In the genomic region with DNA sequence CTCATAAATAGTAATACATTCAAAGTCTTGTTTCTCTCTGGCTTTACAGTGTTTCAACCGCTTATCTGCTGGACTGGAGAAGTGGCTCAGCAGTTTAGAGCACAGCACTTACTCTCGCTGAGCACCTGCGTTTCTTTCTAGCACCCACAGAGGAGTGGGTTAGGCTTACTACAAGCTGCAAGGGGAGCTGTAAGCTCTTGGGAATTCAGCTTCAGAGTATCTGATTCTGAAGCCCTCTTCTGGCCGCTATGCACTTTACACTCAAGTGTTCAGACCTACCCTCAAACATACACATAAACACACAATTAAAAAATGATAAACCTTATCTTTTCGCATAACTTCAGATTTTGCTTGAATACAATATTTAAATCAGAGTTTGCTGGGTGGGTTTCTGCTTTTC, we compare ENCODE assay signal across 12 mouse cellular contexts. TPM values are rescaled to one million over a fixed set of nuclear protein-coding genes. Genes with fewer than 3 reads are reported as not detected.
A peak's percentile ranks its signal among the peaks of the same experiment; 100 is the strongest.
DNase-seq lines count a peak whose midpoint lies in the region; ATAC-seq and TF ChIP-seq lines count a peak whose summit lies in the region.
"Had no signal": no experiment of that assay in that cellular context is flagged by ENCODE, and none has a peak within 500 bp of the region (broad histone marks: within the 10 kb centered on the region; RNA-seq: fewer than 3 reads in every experiment).

No protein-coding gene starts in this region.

- no peaks in the 10 kb centered on the region for H3K36me3 ChIP-seq in embryonic facial prominence, embryonic 11.5 days (replicated peaks; ENCODE audit: control insufficient read depth, insufficient read depth, low read depth, low read length)
- no peaks in the 10 kb centered on the region for H3K36me3 ChIP-seq in embryonic facial prominence, embryonic 10.5 days (replicated peaks)
- H3K36me3 ChIP-seq in lung, postnatal 0 days (ENCODE audit: insufficient read depth, low read length): no peaks in the 10 kb centered on the region
- no peaks in the 10 kb centered on the region for H3K36me3 ChIP-seq in embryonic facial prominence, embryonic 14.5 days (ENCODE audit: control insufficient read depth, insufficient read depth, low read length)
- H3K36me3 ChIP-seq: neural tube, embryonic 12.5 days had no signal

- no peak overlapping the region for H3K4me2 ChIP-seq in embryonic facial prominence, embryonic 11.5 days (ENCODE audit: low read depth, low read length)
- H3K4me2 ChIP-seq in lung, postnatal 0 days (replicated peaks; ENCODE audit: low read depth, low read length): no peak overlapping the region
- H3K4me2 ChIP-seq in embryonic facial prominence, embryonic 14.5 days (ENCODE audit: low read depth, low read length): no peak overlapping the region
- H3K4me2 ChIP-seq: hindbrain, embryonic 14.5 days; neural tube, embryonic 12.5 days had no signal

- DNase-seq in embryonic facial prominence, embryonic 11.5 days (ENCODE audit: low spot score): peak; percentile 32
- no peak for DNase-seq in embryonic facial prominence, embryonic 10.5 days (ENCODE audit: low spot score)
- peak; percentile 59 for DNase-seq in lung, postnatal 0 days (ENCODE audit: low spot score)
- no peak for DNase-seq in lung, postnatal 4 days
- DNase-seq in embryonic facial prominence, embryonic 14.5 days (ENCODE audit: low spot score): peak; percentile 80
- DNase-seq in right cerebral cortex, adult 18-20 months: no peak
- no peak for DNase-seq in gastrocnemius, postnatal 10 days
- DNase-seq: adrenal gland, postnatal 36 days; thymus, adult 18-20 months had no signal

- H3K4me1 ChIP-seq in embryonic facial prominence, embryonic 11.5 days (ENCODE audit: control insufficient read depth, insufficient read depth, low read length): no peaks in the 10 kb centered on the region
- no peaks in the 10 kb centered on the region for H3K4me1 ChIP-seq in embryonic facial prominence, embryonic 10.5 days
- no peaks in the 10 kb centered on the region for H3K4me1 ChIP-seq in lung, postnatal 0 days (ENCODE audit: insufficient read depth, low read depth, low read length)
- H3K4me1 ChIP-seq in embryonic facial prominence, embryonic 14.5 days (ENCODE audit: control insufficient read depth, insufficient read depth, low read length): no peaks in the 10 kb centered on the region
- H3K4me1 ChIP-seq: neural tube, embryonic 12.5 days had no signal

- H3K27me3 ChIP-seq in embryonic facial prominence, embryonic 11.5 days (ENCODE audit: control insufficient read depth, insufficient read depth, low read length): no peaks in the 10 kb centered on the region
- H3K27me3 ChIP-seq in embryonic facial prominence, embryonic 10.5 days (replicated peaks; ENCODE audit: low read depth, poor library complexity, severe bottlenecking): no peaks in the 10 kb centered on the region
- no peaks in the 10 kb centered on the region for H3K27me3 ChIP-seq in lung, postnatal 0 days (replicated peaks; ENCODE audit: insufficient read depth, low read length)
- H3K27me3 ChIP-seq in embryonic facial prominence, embryonic 14.5 days (replicated peaks; ENCODE audit: control insufficient read depth, insufficient read depth, low read length): no peaks in the 10 kb centered on the region
- H3K27me3 ChIP-seq: neural tube, embryonic 12.5 days had no signal

- peak; percentile 61 for TF ChIP-seq CTCF in lung, postnatal 0 days (IDR thresholded peaks at IDR 0.05)

- H3K27ac ChIP-seq in embryonic facial prominence, embryonic 11.5 days (replicated peaks; ENCODE audit: low read depth, low read length): no peak overlapping the region
- H3K27ac ChIP-seq in embryonic facial prominence, embryonic 10.5 days (replicated peaks): no peak overlapping the region
- H3K27ac ChIP-seq in lung, postnatal 0 days (ENCODE audit: low read length): no peak overlapping the region
- no peak overlapping the region for H3K27ac ChIP-seq in embryonic facial prominence, embryonic 14.5 days (replicated peaks; ENCODE audit: low read depth, low read length)
- H3K27ac ChIP-seq: hindbrain, embryonic 14.5 days; neural tube, embryonic 12.5 days had no signal

- no peak overlapping the region for H3K9ac ChIP-seq in embryonic facial prominence, embryonic 11.5 days (replicated peaks; ENCODE audit: low read length)
- no peak overlapping the region for H3K9ac ChIP-seq in lung, postnatal 0 days (replicated peaks; ENCODE audit: low read depth)
- no peak overlapping the region for H3K9ac ChIP-seq in embryonic facial prominence, embryonic 14.5 days (ENCODE audit: low read depth, low read length)
- H3K9ac ChIP-seq: hindbrain, embryonic 14.5 days; neural tube, embryonic 12.5 days had no signal

- no peak overlapping the region for H3K4me3 ChIP-seq in embryonic facial prominence, embryonic 11.5 days (ENCODE audit: low read depth, low read length)
- no peak overlapping the region for H3K4me3 ChIP-seq in embryonic facial prominence, embryonic 10.5 days
- no peak overlapping the region for H3K4me3 ChIP-seq in lung, postnatal 0 days (ENCODE audit: low read depth, low read length)
- H3K4me3 ChIP-seq in embryonic facial prominence, embryonic 14.5 days (ENCODE audit: low read depth, low read length): no peak overlapping the region
- H3K4me3 ChIP-seq: neural tube, embryonic 12.5 days had no signal

- H3K9me3 ChIP-seq in embryonic facial prominence, embryonic 11.5 days (replicated peaks; ENCODE audit: control insufficient read depth, low read length): no peaks in the 10 kb centered on the region
- H3K9me3 ChIP-seq in embryonic facial prominence, embryonic 10.5 days: no peaks in the 10 kb centered on the region
- no peaks in the 10 kb centered on the region for H3K9me3 ChIP-seq in lung, postnatal 0 days (ENCODE audit: low read length)
- no peaks in the 10 kb centered on the region for H3K9me3 ChIP-seq in embryonic facial prominence, embryonic 14.5 days (ENCODE audit: control insufficient read depth, low read length)
- H3K9me3 ChIP-seq: neural tube, embryonic 12.5 days had no signal

- 23% methylated on average over 5 of the region's 5 CpGs for WGBS in embryonic facial prominence, embryonic 11.5 days
- WGBS in embryonic facial prominence, embryonic 10.5 days: 21% methylated on average over 5 of the region's 5 CpGs
- WGBS in lung, postnatal 0 days: 18% methylated on average over 5 of the region's 5 CpGs
- WGBS in embryonic facial prominence, embryonic 14.5 days: 30% methylated on average over 5 of the region's 5 CpGs

- 0 out of 2 replicates have a peak, but pooled peaks have one; percentile 30 for TF ChIP-seq EP300 in lung, postnatal 0 days (IDR thresholded peaks at IDR 0.05)

- ATAC-seq in embryonic facial prominence, embryonic 11.5 days (replicated peaks; ENCODE audit: insufficient number of reproducible peaks, low FRiP score, low TSS enrichment, low read depth): no peak; the same call in 1 of the 2 replicates
- peak; percentile 68 for ATAC-seq in lung, postnatal 0 days
- peak; percentile 67; the same call in 1 of the 2 replicates for ATAC-seq in embryonic facial prominence, embryonic 14.5 days (ENCODE audit: low read depth)
- peak; percentile 94 for ATAC-seq in megakaryocyte-erythroid progenitor cell, adult 5-6 weeks (replicated peaks; ENCODE audit: low FRiP score, low TSS enrichment, poor library complexity, severe bottlenecking)

RNA-seq across cellular contexts. Expression of a gene that starts 24.6 kb away (rescaled TPM):
- polyA plus RNA-seq in embryonic facial prominence, embryonic 11.5 days (2014; fragmentation: Nextera tagmentation; extraction: Ambion mirVana): 37.3 and 43.0 TPM in 2 replicates
- polyA plus RNA-seq in embryonic facial prominence, embryonic 10.5 days (2016; fragmentation: Nextera tagmentation; extraction: Ambion mirVana): 40.7 and 44.2 TPM in 2 replicates
- 24.4 and 29.8 TPM in 2 replicates for polyA plus RNA-seq in lung, postnatal 0 days (2015; fragmentation: Nextera tagmentation; extraction: Ambion mirVana)
- polyA plus RNA-seq in embryonic facial prominence, embryonic 14.5 days (2014; fragmentation: Nextera tagmentation; extraction: Ambion mirVana): 36.4 and 40.4 TPM in 2 replicates
- 23.5 and 41.1 TPM in 2 replicates for total RNA-seq in megakaryocyte-erythroid progenitor cell, adult 5-6 weeks (2014; fragmentation: Nextera tagmentation)
- total RNA-seq in megakaryocyte-erythroid progenitor cell, adult 5-6 weeks (2017): 13.9 and 19.4 TPM in 2 replicates
- 1 to 10 TPM; 2.3 to 5.5 TPM for total RNA-seq in gastrocnemius, postnatal 10 days (2021)

Comparison
In these comparisons a context has a peak if more than half of its experiments do, and no peak if none do; other contexts are left out.
1. DNase-seq: peak in embryonic facial prominence, embryonic 11.5 days (single experiment), lung, postnatal 0 days (single experiment) and embryonic facial prominence, embryonic 14.5 days (single experiment); none in embryonic facial prominence, embryonic 10.5 days (single experiment), lung, postnatal 4 days (0 of 2), right cerebral cortex, adult 18-20 months (single experiment) and gastrocnemius, postnatal 10 days (single experiment).